Mouse (Mus musculus): Measurements from ENCODE around the gene Cfap97d1. TPM values are rescaled to one million over a fixed set of nuclear protein-coding genes. Genes with fewer than 3 reads are reported as not detected.

Cfap97d1 gene
- polyA plus RNA-seq, 1 experiment = not detected

DNA sequence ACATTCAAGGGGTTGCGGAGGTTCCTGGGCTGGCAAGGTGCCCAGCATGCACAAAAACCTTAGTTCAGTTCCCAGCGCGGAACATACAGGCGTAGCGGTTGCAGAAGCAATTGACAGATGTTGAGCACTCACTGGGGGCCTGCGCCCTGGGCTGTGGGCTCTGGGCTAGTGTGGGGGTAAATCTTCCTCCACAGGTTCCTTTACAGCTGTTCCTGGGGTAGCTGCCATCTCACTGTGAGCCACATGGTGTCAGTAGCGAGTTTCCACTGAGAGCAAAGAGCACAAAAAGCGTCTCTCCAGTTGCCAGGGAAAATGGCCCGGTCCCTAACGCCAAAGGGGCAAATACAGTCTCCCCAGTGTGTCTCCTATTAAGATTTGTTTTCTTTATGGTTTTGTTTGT is 1.9 kb downstream of the Cfap97d1 start:
- H3K27me3 ChIP-seq (ENCODE audit: control insufficient read depth, insufficient read depth, low read length) = no peaks in the 10 kb centered on the region

DNA sequence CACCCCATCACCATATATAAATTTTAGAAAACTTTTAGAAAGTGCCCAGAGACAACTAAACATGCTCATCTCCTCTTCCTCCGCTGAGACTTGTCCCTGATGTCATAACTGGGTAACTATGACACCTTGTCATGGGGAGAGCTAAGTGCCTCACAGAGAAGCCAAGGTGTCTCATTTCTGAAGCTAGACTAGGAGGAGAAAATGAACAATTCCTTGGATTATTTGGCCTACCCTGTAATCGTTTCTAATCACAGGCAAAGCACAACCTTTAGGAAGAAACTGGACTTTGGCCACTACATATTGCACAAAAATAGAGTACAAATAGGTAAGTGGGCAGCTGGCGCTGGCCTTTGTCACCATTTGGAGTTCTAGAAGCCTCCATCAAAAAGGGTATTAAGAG is 2.8 kb downstream of the Cfap97d1 start, which contains the start of gene Dusp3:
Dusp3 (minus strand) TSS at position 101 of the 400 bp plus-strand sequence.
- DNase-seq = no peak
- 91% methylated on average over 3 of the region's 3 CpGs for WGBS
- H3K4me1 ChIP-seq (ENCODE audit: control insufficient read depth, insufficient read depth, low read length) = peaks cover 14% of the 10 kb centered on the region
- no peak within 1 kb of the TSS for H3K4me3 ChIP-seq (replicated peaks; ENCODE audit: insufficient read depth, low read depth, low read length)
- TF ChIP-seq POLR2A (IDR thresholded peaks at IDR 0.05; ENCODE audit: borderline replicate concordance, insufficient read depth, low read length) (no peak), CTCF (IDR thresholded peaks at IDR 0.05; ENCODE audit: borderline replicate concordance, insufficient read depth, low read depth, low read length) (no peak)
- H3K27me3 ChIP-seq (ENCODE audit: control insufficient read depth, insufficient read depth, low read length) = no peaks in the 10 kb centered on the region
- H3K27ac ChIP-seq (ENCODE audit: insufficient read depth, low read length) = no peak within 1 kb of the TSS

More for the DNA sequence above, 1.9 kb downstream of the Cfap97d1 start:
- Histone ChIP-seq H3K4me1 (ENCODE audit: control insufficient read depth, insufficient read depth, low read length) (peaks cover 18% of the 10 kb centered on the region), H3K27ac (ENCODE audit: insufficient read depth, low read length) (no peak overlapping the region), H3K4me3 (replicated peaks; ENCODE audit: insufficient read depth, low read depth, low read length) (no peak overlapping the region)
- TF ChIP-seq POLR2A (IDR thresholded peaks at IDR 0.05; ENCODE audit: borderline replicate concordance, insufficient read depth, low read length) (no peak), CTCF (IDR thresholded peaks at IDR 0.05; ENCODE audit: borderline replicate concordance, insufficient read depth, low read depth, low read length) (peak; percentile 98)
- peak; percentile 84 to 91 for DNase-seq
- 2% methylated on average over 10 of the region's 10 CpGs for WGBS

DNA sequence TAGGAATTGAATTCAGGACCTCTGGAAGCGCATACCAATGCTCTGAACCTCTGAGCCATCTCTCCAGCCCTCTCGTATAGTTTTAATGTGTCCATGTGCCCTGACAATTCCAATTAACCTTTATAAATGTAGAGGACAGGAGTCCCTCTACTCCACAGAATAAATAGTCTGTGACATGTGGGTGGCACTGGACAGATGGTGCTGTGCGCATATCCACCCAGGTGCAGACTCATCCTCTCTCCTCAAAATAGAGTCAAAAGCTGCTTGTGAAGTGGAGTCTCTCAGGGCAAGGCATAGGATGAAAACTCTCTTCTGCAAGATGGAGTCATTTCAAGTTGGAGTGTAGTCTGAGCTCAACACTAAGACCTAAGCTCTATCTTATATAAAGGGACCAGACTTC is 6.2 kb downstream of the Cfap97d1 start:
- no peak for DNase-seq
- H3K4me1 ChIP-seq (ENCODE audit: control insufficient read depth, insufficient read depth, low read length) = peaks cover 2% of the 10 kb centered on the region; the same call in 1 of the 2 replicates
- TF ChIP-seq CTCF (IDR thresholded peaks at IDR 0.05; ENCODE audit: borderline replicate concordance, insufficient read depth, low read depth, low read length) (no peak), POLR2A (IDR thresholded peaks at IDR 0.05; ENCODE audit: borderline replicate concordance, insufficient read depth, low read length) (no peak)
- no peaks in the 10 kb centered on the region for H3K27me3 ChIP-seq (ENCODE audit: control insufficient read depth, insufficient read depth, low read length)
- no peak overlapping the region for H3K27ac ChIP-seq (ENCODE audit: insufficient read depth, low read length)
- no peak overlapping the region for H3K4me3 ChIP-seq (replicated peaks; ENCODE audit: insufficient read depth, low read depth, low read length)
- WGBS = 58% methylated on average over 3 of the region's 3 CpGs

DNA sequence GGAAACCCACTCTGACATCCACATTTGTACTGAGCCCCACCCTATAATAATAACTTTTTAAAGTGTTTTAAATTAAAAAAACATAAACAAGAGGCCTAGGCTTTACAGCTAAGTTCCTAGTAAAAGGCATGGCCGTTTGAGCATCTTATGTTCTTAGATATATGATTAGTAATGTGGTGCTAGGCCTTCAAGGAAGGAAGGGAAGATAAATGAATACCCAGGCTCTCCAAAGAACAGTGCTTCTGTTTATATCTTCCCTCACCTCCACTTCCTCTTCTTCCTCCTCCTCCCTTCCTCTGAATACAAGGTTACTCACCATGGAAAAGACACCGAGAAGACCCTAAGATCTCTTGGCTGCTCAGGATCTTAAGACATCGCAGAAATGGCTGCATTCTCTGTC is 7.7 kb downstream of the Cfap97d1 start:
- no peak overlapping the region for H3K27ac ChIP-seq (ENCODE audit: insufficient read depth, low read length)
- no peak for TF ChIP-seq CTCF (IDR thresholded peaks at IDR 0.05; ENCODE audit: borderline replicate concordance, insufficient read depth, low read depth, low read length)
- no peak for TF ChIP-seq POLR2A (IDR thresholded peaks at IDR 0.05; ENCODE audit: borderline replicate concordance, insufficient read depth, low read length)
- 87% methylated on average over 3 of the region's 3 CpGs for WGBS

DNA sequence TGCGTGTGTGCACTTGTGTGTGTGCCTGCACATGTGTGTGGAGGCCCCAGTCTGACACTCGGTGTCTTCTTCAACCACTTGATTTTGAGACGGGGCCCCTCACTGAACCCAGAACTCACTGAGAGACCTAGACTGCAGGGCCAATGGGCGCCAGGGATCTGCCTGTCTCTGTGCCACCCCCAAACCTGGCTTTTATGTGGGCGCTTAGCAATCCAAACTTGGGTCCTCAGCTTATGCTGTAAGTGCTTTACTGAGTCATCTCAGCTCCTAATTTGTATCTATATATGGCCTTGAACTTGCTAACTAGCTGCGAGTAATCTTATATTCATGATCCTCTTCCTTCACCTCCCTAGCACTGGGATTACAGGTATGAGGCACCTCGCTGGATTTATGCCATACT is 8.3 kb downstream of the Cfap97d1 start:
- Histone ChIP-seq H3K27me3 (ENCODE audit: control insufficient read depth, insufficient read depth, low read length) (no peaks in the 10 kb centered on the region), H3K4me1 (ENCODE audit: control insufficient read depth, insufficient read depth, low read length) (peaks cover 2% of the 10 kb centered on the region; the same call in 1 of the 2 replicates), H3K4me3 (replicated peaks; ENCODE audit: insufficient read depth, low read depth, low read length) (no peak overlapping the region), H3K27ac (ENCODE audit: insufficient read depth, low read length) (no peak overlapping the region)
- TF ChIP-seq CTCF (IDR thresholded peaks at IDR 0.05; ENCODE audit: borderline replicate concordance, insufficient read depth, low read depth, low read length) (no peak), POLR2A (IDR thresholded peaks at IDR 0.05; ENCODE audit: borderline replicate concordance, insufficient read depth, low read length) (no peak)
- 90% methylated on average over 7 of the region's 7 CpGs for WGBS
- no peak for DNase-seq

More for the DNA sequence above, 7.7 kb downstream of the Cfap97d1 start:
- no peak for DNase-seq
- Histone ChIP-seq H3K4me1 (ENCODE audit: control insufficient read depth, insufficient read depth, low read length) (peaks cover 2% of the 10 kb centered on the region; the same call in 1 of the 2 replicates), H3K4me3 (replicated peaks; ENCODE audit: insufficient read depth, low read depth, low read length) (no peak overlapping the region), H3K27me3 (ENCODE audit: control insufficient read depth, insufficient read depth, low read length) (no peaks in the 10 kb centered on the region)

DNA sequence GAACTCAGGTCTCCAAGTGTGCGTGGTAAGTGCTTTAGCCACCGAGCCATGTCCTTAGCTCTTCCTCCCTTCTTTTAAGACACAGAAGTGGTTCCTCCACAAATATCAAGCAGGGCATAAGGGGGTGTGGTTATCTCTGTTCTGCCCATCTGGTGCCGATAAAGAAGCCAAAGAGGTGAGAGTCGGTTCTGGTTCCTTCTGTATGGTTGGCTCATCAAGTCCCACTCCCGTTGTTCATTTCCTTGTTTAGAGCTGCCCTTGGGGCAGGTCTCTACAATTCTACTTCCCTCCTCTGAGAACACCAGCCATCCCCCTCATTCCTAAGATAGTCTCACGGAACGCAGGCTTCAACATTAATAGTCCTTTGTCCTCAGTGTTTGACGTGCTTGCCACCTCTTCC is 10.0 kb downstream of the Cfap97d1 start:
- DNase-seq = peak in 1 of 2 experiments; percentile 54
- TF ChIP-seq CTCF (IDR thresholded peaks at IDR 0.05; ENCODE audit: borderline replicate concordance, insufficient read depth, low read depth, low read length) (no peak), POLR2A (IDR thresholded peaks at IDR 0.05; ENCODE audit: borderline replicate concordance, insufficient read depth, low read length) (no peak)
- WGBS = 18% methylated on average over 8 of the region's 8 CpGs
- no peaks in the 10 kb centered on the region for H3K27me3 ChIP-seq (ENCODE audit: control insufficient read depth, insufficient read depth, low read length)
- no peak overlapping the region for H3K27ac ChIP-seq (ENCODE audit: insufficient read depth, low read length)
- peaks cover 2% of the 10 kb centered on the region; the same call in 1 of the 2 replicates for H3K4me1 ChIP-seq (ENCODE audit: control insufficient read depth, insufficient read depth, low read length)
- no peak overlapping the region for H3K4me3 ChIP-seq (replicated peaks; ENCODE audit: insufficient read depth, low read depth, low read length)

DNA sequence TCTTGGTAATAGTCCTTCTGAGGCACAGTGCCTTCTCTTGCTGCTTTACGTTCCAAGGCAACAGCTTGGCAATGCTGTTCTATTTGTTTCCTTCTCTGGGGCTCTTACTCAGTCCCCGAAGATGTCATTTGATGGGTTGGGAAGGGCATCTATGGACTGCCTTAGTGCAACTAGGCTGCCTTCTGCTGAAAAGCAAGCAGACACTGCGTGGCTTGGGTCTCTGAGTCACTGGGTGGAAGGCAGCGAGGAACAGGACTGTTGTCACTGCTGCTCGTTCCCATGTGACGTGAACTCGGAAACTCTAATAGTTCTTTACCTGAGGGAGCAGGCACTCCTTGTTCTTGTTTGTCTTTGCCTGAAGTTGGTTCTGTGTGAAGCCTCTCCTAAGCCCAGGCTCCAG is 11.9 kb downstream of the Cfap97d1 start:
- TF ChIP-seq POLR2A (IDR thresholded peaks at IDR 0.05; ENCODE audit: borderline replicate concordance, insufficient read depth, low read length) (no peak), CTCF (IDR thresholded peaks at IDR 0.05; ENCODE audit: borderline replicate concordance, insufficient read depth, low read depth, low read length) (no peak)
- Histone ChIP-seq H3K27ac (ENCODE audit: insufficient read depth, low read length) (no peak overlapping the region), H3K4me1 (ENCODE audit: control insufficient read depth, insufficient read depth, low read length) (peaks cover 13% of the 10 kb centered on the region), H3K27me3 (ENCODE audit: control insufficient read depth, insufficient read depth, low read length) (no peaks in the 10 kb centered on the region), H3K4me3 (replicated peaks; ENCODE audit: insufficient read depth, low read depth, low read length) (no peak overlapping the region)
- WGBS = 77% methylated on average over 7 of the region's 7 CpGs
- no peak for DNase-seq

DNA sequence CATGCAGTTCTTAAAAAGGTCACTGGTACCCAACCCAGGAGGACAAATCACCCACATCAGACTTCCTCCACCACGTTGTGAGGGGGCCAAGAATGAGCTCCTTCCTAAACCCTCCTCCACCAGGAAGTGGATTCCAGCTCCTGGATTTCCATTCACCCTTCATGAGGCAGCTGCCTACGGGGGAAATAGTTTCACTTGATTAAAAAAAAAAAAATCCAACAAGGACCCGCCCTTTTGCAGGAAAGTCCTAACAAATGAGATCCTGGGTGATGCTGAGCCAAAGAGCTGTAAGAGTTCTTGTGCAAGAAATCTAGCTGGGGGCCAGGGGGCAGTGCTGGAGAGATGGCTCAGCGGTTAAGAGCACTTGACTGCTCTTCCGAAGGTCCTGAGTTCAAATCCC is 14.2 kb downstream of the Cfap97d1 start:
- Histone ChIP-seq H3K4me1 (ENCODE audit: control insufficient read depth, insufficient read depth, low read length) (peaks cover 13% of the 10 kb centered on the region), H3K4me3 (replicated peaks; ENCODE audit: insufficient read depth, low read depth, low read length) (no peak overlapping the region), H3K27me3 (ENCODE audit: control insufficient read depth, insufficient read depth, low read length) (no peaks in the 10 kb centered on the region), H3K27ac (ENCODE audit: insufficient read depth, low read length) (no peak overlapping the region)
- TF ChIP-seq POLR2A (IDR thresholded peaks at IDR 0.05; ENCODE audit: borderline replicate concordance, insufficient read depth, low read length) (no peak), CTCF (IDR thresholded peaks at IDR 0.05; ENCODE audit: borderline replicate concordance, insufficient read depth, low read depth, low read length) (no peak)
- DNase-seq = no peak
- 50% methylated on average over 5 of the region's 5 CpGs for WGBS

Measured in cerebellum, adult 2 months (tissue).